Mouse (Mus musculus): ENCODE measurements around the gene Kctd21.

GRCm38 (mm10) chr7:97351792-97352513 is 19.8 kb downstream of the Kctd21 start:
- TF ChIP-seq ELF1 (IDR thresholded peaks at IDR 0.05; ENCODE audit: low read depth, low read length) (no peak), CTCF (IDR thresholded peaks at IDR 0.05 in 2 of 3, conservative IDR thresholded peaks at IDR 0.05 in 1 of 3; ENCODE audit: control insufficient read depth in 1 of 3, insufficient read depth in 1 of 3, low read depth in 2 of 3, low read length in 3 of 3, poor library complexity in 1 of 3, severe bottlenecking in 1 of 3) (no peak), GATA1 (IDR thresholded peaks at IDR 0.05; ENCODE audit: low read depth, low read length) (no peak), E2F4 (IDR thresholded peaks at IDR 0.05; ENCODE audit: borderline replicate concordance, low read depth, low read length) (no peak), CHD2 (IDR thresholded peaks at IDR 0.05; ENCODE audit: low read length) (no peak), SMC3 (IDR thresholded peaks at IDR 0.05; ENCODE audit: low read depth, low read length) (no peak), ETS1 (IDR thresholded peaks at IDR 0.05; ENCODE audit: low read depth, low read length) (no peak), POLR2A (IDR thresholded peaks at IDR 0.05; ENCODE audit: control insufficient read depth in 1 of 2, insufficient read depth in 1 of 2, low read depth in 1 of 2, low read length in 2 of 2, poor library complexity in 1 of 2) (no peak), MXI1 (IDR thresholded peaks at IDR 0.05; ENCODE audit: low read depth, low read length) (no peak), RCOR1 (IDR thresholded peaks at IDR 0.05; ENCODE audit: low read depth, low read length) (no peak), SIN3A (IDR thresholded peaks at IDR 0.05; ENCODE audit: low read length) (no peak)
